Mouse (Mus musculus): ENCODE data around the gene Syap1. TPM values are rescaled to one million over a fixed set of nuclear protein-coding genes. Genes with fewer than 3 reads are reported as not detected.
A peak's percentile ranks its signal among the peaks of the same experiment; 100 is the strongest.

Syap1 gene
- total and polyA plus RNA-seq, 2 experiments from 2014 or later: 42.2 to 48.2 TPM

GRCm38 (mm10) chrX:162829741-162830140 lies 58.5 kb downstream of the Syap1 start:
- no peak for TF ChIP-seq CTCF (IDR thresholded peaks at IDR 0.05; ENCODE audit: low read depth)
- no peak overlapping the region for H3K27ac ChIP-seq (ENCODE audit: low read depth, low read length)
- H3K4me2 ChIP-seq (ENCODE audit: low read depth): peak overlapping the region; percentile 38
- ATAC-seq (no peak), DNase-seq (no peak)
- H3K9ac ChIP-seq: no peak overlapping the region
- H3K4me1 ChIP-seq (ENCODE audit: insufficient read depth): no peaks in the 10 kb centered on the region
- WGBS: 49% methylated on average over 5 of the region's 5 CpGs
- H3K36me3 ChIP-seq (ENCODE audit: insufficient read depth): no peaks in the 10 kb centered on the region
- no peaks in the 10 kb centered on the region for H3K27me3 ChIP-seq (ENCODE audit: insufficient read depth, low read length)
- no peaks in the 10 kb centered on the region for H3K9me3 ChIP-seq (ENCODE audit: low read length)
- H3K4me3 ChIP-seq (ENCODE audit: low read depth, low read length): peak overlapping the region; percentile 53

DNA sequence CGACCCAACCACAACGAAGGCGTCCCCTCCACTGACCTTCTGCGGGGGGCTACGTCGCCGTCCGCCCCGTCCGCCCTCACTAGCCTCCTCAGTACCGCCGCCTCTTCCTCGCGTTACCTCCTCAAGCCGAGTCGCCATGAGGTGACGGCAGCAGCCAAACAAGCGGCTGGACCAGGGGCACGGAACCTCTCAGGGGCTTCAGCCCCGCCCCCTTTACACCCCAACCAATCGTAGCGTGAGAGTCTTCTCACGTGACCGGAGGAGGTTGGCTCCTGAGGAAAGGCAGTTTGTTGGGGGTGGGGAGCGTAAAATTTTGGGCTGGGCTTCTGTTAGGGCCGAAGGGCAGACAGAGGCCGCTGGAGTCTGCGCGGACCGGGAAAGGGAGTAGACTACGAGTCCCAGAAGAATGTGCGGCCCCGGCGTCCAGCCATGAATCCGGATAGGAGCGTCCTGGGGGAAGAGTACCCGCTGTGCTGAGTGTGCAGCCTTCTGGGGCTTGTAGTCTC lies 59.0 kb downstream of the Syap1 start, which contains the start of gene Txlng:
TSS of gene Txlng (minus strand) at position 252 of the 506 bp plus-strand sequence.
- H3K4me3 ChIP-seq (ENCODE audit: low read depth, low read length): peak within 1 kb of the TSS; percentile 53
- no peaks in the 10 kb centered on the region for H3K9me3 ChIP-seq (ENCODE audit: low read length)
- H3K36me3 ChIP-seq (ENCODE audit: insufficient read depth): no peaks in the 10 kb centered on the region
- ATAC-seq (peak; percentile 99), DNase-seq (peak; percentile 94)
- H3K4me1 ChIP-seq (ENCODE audit: insufficient read depth): no peaks in the 10 kb centered on the region
- peak within 1 kb of the TSS; percentile 58 for H3K4me2 ChIP-seq (ENCODE audit: low read depth)
- 25% methylated on average over 37 of the region's 37 CpGs for WGBS
- no peak within 1 kb of the TSS for H3K27ac ChIP-seq (ENCODE audit: low read depth, low read length)
- H3K27me3 ChIP-seq (ENCODE audit: insufficient read depth, low read length): no peaks in the 10 kb centered on the region
- peak within 1 kb of the TSS; percentile 54 for H3K9ac ChIP-seq
- TF ChIP-seq CTCF (IDR thresholded peaks at IDR 0.05; ENCODE audit: low read depth): no peak

GRCm38 (mm10) chrX:162828783-162829182 lies 59.5 kb downstream of the Syap1 start:
- ATAC-seq: peak; percentile 8
- no peak overlapping the region for H3K27ac ChIP-seq (ENCODE audit: low read depth, low read length)
- DNase-seq: no peak

GRCm38 (mm10) chrX:162828016-162828415 lies 60.2 kb downstream of the Syap1 start:
- no peak for TF ChIP-seq CTCF (IDR thresholded peaks at IDR 0.05; ENCODE audit: low read depth)
- Histone ChIP-seq H3K4me3 (ENCODE audit: low read depth, low read length) (peak overlapping the region; percentile 53), H3K9me3 (ENCODE audit: low read length) (no peaks in the 10 kb centered on the region), H3K4me1 (ENCODE audit: insufficient read depth) (no peaks in the 10 kb centered on the region), H3K36me3 (ENCODE audit: insufficient read depth) (no peaks in the 10 kb centered on the region), H3K9ac (no peak overlapping the region; the same call in 1 of the 2 replicates), H3K27me3 (ENCODE audit: insufficient read depth, low read length) (no peaks in the 10 kb centered on the region), H3K4me2 (ENCODE audit: low read depth) (peak overlapping the region; percentile 58), H3K27ac (ENCODE audit: low read depth, low read length) (no peak overlapping the region)
- 35% methylated on average over 6 of the region's 6 CpGs for WGBS
- DNase-seq (peak; percentile 3), ATAC-seq (no peak)

More at GRCm38 (mm10) chrX:162828783-162829182, 59.5 kb downstream of the Syap1 start:
- Histone ChIP-seq H3K4me2 (ENCODE audit: low read depth) (peak overlapping the region; percentile 58), H3K9me3 (ENCODE audit: low read length) (no peaks in the 10 kb centered on the region), H3K9ac (peak overlapping the region; percentile 54), H3K4me1 (ENCODE audit: insufficient read depth) (no peaks in the 10 kb centered on the region), H3K36me3 (ENCODE audit: insufficient read depth) (no peaks in the 10 kb centered on the region), H3K4me3 (ENCODE audit: low read depth, low read length) (peak overlapping the region; percentile 53), H3K27me3 (ENCODE audit: insufficient read depth, low read length) (no peaks in the 10 kb centered on the region)
- 23% methylated on average over 18 of the region's 20 CpGs for WGBS
- no peak for TF ChIP-seq CTCF (IDR thresholded peaks at IDR 0.05; ENCODE audit: low read depth)

MicroRNA genes within 50 kb of the gene (microRNA counts, 519-probe panel; counts per million panel counts)
- not detected for microRNA mmu-miR-3473

Small RNAs within 50 kb of the gene (microRNA-seq; reads per million reads assigned to microRNA genes)
- 0 reads per million in 2 experiments for gene Mir3473a

Other genes with a start within 250 kb of the Syap1 start
- 31.5 and 41.2 TPM in 2 replicates for gene Reps2, start 244.8 kb downstream of the Syap1 start, total RNA-seq (2014; rRNA removed)
- 3.0 and 5.1 TPM in 2 replicates for gene Reps2, start 244.8 kb downstream of the Syap1 start, polyA plus RNA-seq (2015; fragmentation: Nextera tagmentation; extraction: Ambion mirVana)
- 141 and 144 TPM in 2 replicates for gene Rbbp7, start 128.0 kb downstream of the Syap1 start, total RNA-seq (2014; rRNA removed)
- 223 and 255 TPM in 2 replicates for gene Rbbp7, start 128.0 kb downstream of the Syap1 start, polyA plus RNA-seq (2015; fragmentation: Nextera tagmentation; extraction: Ambion mirVana)
- 15.3 and 18.7 TPM in 2 replicates for gene Txlng, start 59.0 kb downstream of the Syap1 start, total RNA-seq (2014; rRNA removed)
- 10.2 and 10.9 TPM in 2 replicates for gene Txlng, start 59.0 kb downstream of the Syap1 start, polyA plus RNA-seq (2015; fragmentation: Nextera tagmentation; extraction: Ambion mirVana)
- 57.9 and 75.8 TPM in 2 replicates for gene Ctps2, start 12.8 kb upstream of the Syap1 start, total RNA-seq (2014; rRNA removed)
- 56.4 and 67.1 TPM in 2 replicates for gene Ctps2, start 12.8 kb upstream of the Syap1 start, polyA plus RNA-seq (2015; fragmentation: Nextera tagmentation; extraction: Ambion mirVana)
- gene S100g, start 76.2 kb upstream of the Syap1 start, total RNA-seq (2014; rRNA removed): not detected in 2 replicates
- gene S100g, start 76.2 kb upstream of the Syap1 start, polyA plus RNA-seq (2015; fragmentation: Nextera tagmentation; extraction: Ambion mirVana): not detected in 2 replicates

Data from forebrain, postnatal 0 days (tissue).